Mouse (Mus musculus) spleen, adult 12 weeks (tissue): ENCODE measurements around the gene Ccnl1.

ENCODE experiments used
- DNase-seq: peaks from one replicate; pipeline ENCODE4 v3.0.0; 2022; ENCODE audit warnings: low spot score

Ccnl1 gene

GRCm38 (mm10) chr3:65927101-65927501 lies 30.9 kb downstream of the Ccnl1 start:
- no peak for DNase-seq

DNA sequence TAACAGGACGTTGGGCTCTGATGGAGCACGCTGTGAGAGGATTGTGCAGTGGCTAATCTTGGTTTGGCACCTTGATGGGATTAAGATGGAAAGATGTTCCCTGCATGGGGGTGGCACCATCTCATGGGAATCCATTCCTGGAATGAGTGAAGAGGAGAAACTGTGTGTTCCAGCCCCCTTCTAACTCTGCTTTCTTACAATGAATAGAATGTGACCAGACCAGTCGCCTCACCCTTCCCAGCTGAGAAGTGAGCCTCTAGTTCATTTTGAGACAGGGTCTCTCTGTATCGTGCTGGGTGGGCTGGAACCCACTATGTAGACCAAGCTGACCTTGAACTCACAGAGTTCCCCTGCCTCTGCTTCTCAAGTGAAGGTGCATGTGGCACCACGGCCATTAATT lies 31.6 kb downstream of the Ccnl1 start:
- DNase-seq: no peak

DNA sequence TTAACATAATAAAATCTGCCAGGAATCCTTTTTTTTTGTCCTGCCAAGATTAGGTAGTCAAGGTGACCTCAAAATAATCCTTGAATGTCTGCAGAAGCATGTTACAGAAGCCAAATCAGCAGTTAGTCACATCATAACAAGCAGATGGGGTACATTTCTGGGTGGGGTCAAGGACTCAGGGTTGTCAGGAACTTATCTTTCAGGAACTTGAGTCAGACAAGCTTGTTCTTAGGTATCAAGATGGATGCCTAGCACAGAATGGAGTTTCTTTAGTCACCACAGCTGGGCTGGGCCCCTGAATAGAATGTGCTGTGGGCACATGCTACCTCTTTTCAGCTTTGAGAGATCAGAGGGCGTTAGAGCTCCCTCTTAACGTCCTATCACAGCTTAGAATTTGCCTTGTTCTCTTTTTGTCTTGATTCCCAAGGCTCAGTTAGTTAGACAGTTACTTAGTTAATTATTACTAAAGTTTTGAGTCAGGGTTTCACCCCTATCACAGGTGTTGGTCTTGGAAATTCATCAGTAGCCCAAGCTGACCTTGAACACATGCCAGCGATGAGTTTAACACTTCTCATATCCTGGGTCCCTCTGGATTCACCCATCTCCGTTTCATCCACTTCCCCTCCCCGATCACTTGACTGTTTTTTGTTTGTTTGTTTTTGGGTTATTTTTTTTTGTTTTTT lies 32.9 kb downstream of the Ccnl1 start:
- no peak for DNase-seq

GRCm38 (mm10) chr3:65922420-65922819 lies 35.6 kb downstream of the Ccnl1 start:
- no peak for DNase-seq

- DNase-seq: no peak
These were observed 36.4 kb downstream of the Ccnl1 start for GRCm38 (mm10) chr3:65921671-65922070.

DNA sequence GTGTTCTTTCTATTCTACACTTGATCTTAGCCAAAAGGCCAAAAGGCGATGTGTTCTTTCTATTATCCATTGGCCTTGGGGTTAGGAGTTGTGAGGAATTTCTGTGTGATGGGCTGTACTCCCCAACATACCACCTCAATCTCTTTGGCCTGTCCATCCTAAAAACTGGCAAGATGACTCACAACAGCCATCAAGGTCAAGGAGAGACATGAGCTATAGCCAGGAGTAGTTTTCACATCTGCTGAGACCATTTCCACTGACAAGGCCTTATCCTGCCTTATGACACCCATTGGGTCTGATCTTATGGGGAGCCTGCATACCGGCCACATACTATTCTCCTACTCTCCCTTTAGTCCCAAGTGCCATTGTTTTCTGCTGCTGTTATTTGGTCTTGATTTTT lies 39.0 kb downstream of the Ccnl1 start:
- DNase-seq: no peak

DNA sequence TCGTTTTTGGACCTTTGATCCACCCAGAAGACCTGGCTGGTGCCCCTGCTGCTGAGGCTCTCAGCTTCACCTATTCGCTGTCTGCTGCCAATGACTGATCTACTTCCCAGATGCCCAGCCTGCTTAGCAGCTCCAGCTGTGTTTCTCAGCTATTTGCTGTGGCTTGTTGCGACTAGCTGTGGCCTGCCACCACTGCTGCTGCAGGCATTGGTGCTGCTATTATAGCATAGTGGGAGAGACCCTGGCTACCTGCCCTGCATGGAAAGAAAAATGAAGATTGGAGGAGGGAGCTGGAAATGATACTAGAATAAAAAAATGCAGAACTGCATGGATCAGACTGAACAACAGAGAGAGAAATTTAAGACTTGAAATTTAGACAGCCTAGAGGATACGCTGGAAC lies 45.1 kb downstream of the Ccnl1 start:
- DNase-seq: no peak

DNA sequence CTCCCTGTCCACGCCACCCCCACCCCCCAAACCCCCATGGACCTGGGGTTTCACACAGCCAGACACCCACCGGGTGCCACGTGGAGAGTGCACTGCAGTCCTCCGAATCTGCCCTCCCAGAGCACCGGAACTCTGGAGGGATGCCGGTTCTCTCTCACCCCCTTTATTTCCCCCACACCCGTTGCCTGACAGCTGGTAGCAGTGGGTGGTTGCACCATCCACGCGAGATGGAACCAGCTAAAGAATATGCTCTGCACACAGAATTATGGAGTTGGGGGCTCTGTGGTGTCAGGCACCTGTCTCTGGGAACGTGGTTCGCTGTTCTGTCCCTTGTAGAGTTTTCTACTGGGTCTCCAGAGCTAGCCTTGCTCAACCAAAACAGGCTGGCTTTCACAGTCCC lies 45.8 kb downstream of the Ccnl1 start:
- no peak for DNase-seq

DNA sequence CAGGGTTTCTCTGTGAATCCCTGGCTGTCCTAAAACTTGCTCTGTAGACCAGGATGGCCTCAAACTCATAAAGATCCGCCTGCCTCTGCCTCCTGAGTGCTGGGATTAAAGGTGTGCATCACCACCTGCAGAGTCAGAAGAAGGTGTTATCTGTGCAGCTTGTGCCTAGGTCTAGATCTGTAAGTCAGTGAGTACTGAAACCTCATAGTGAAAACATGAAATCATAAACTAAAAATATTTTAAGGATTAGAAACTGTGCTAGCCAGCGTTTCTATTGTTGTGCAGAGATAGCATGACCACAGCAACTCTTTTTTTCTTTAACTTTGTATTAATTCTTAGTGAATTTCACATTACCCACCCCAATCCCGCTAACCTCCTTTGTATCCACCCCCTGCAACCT lies 46.8 kb downstream of the Ccnl1 start:
- no peak for DNase-seq

DNA sequence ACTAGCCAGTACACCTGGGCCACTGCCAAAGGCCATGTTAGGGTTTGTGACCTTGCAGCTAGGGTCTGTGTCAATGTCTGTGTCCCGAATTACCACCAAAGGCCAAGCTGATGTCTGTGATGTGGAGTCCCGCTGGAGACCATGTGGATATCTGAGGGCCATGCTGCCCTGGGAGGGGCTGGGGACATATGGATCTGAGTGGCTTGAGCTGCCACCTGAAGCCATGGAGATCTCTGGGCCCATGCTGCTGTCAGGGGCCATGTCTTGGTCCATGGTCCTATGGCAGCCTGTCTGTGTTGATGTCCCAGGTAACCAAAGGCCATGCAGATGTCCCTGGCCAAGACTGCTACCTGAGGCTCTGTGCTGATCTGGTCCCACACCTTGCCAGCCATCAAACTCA lies 48.6 kb downstream of the Ccnl1 start:
- no peak for DNase-seq

- no peak for DNase-seq
These were observed 50.5 kb downstream of the Ccnl1 start for GRCm38 (mm10) chr3:65907536-65907935.

GRCm38 (mm10) chr3:65905281-65906169 lies 52.5 kb downstream of the Ccnl1 start:
- DNase-seq: no peak

- no peak for DNase-seq
These were observed 53.3 kb downstream of the Ccnl1 start for GRCm38 (mm10) chr3:65904711-65905110.

- no peak for DNase-seq
These were observed 53.9 kb downstream of the Ccnl1 start for GRCm38 (mm10) chr3:65904106-65904505.

- no peak for DNase-seq
These were observed 59.3 kb downstream of the Ccnl1 start for GRCm38 (mm10) chr3:65898598-65899278.

DNA sequence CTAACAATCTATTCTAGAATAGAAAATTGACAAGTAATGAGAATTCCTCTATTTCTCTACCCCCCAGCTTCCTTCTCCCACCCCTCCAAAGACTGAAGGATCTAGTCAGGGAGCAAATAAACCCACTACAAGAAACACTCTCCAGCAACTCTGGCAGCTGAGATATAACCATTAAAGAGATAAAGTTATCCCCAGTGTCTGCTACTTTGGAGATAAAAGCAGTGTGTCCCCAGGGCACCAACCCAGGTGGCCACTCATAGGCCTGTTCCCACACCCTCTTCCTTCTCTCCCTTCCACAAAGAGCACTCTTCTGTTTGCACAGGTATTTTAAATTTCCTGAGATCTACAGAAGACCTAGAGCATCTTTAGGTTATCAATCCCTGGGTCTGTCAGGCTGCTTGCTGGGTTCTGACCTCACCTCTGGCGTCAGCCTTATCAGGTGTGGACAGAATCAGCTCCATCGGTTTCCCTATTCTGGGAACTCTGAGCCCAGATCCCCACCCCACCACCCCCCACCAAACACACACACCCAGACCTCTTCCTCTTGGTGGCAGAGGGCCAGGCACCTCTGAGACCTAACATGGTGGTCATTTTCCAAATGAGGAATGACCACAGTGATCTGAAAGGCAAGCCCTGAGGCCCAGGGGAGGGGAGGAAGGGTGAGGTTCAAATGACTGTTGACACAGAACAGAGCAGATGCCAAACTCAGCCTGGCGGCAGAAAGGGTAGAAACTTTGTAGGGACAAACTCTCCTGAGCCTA lies 60.6 kb downstream of the Ccnl1 start:
- DNase-seq: no peak
